Mouse (Mus musculus): ENCODE measurements around the gene Nsmce3. TPM values are rescaled to one million over a fixed set of nuclear protein-coding genes. Genes with fewer than 3 reads are reported as not detected.

Nsmce3 gene
- polyA plus RNA-seq, 1 experiment from 2014 or later: 13.3 TPM

DNA sequence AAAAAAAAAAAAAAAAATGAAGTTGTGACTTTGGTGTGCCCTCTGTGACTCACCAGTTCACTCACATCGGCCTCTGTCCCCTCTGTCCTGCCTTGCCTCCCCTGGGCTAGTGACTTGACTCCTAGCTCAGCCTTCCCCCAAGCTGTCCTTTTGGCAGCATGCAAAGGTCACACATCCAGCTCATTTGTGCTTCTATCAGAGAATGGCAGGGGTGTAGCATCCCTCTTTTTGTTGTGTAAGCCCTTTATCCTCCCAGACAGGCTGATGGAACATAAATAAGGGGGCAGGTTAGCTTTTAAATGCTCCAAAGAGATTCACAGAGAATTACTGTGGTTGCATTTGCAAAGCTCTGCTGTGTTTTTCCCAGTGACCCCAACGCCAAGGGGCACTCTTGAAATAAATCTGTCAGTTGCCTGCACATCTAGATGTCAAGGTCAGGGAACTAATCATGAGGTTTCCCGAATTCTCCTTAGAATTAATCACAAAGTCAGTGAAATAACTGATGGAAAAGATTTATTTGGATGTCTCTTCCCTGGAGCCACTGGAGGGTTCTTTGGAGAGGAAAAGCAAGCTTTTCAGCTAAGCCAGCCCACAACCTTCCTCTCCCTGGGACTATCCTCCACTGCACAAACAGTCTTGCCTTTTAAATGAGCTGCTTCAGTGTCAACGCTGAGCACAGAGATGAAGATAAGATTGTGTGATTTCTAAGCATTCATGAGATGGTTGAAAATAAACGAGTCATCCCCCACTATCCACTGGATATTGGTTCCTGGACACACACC lies 42.4 kb downstream of the Nsmce3 start:
- H3K27ac ChIP-seq: no peak overlapping the region
- H3K4me3 ChIP-seq: no peak overlapping the region
- no peak for ATAC-seq (ENCODE audit: insufficient number of reproducible peaks, insufficient read depth, low FRiP score, low TSS enrichment, low read depth)
- no peak overlapping the region for H3K4me2 ChIP-seq
- H3K36me3 ChIP-seq: no peaks in the 10 kb centered on the region
- no peak overlapping the region for H3K9ac ChIP-seq
- no peaks in the 10 kb centered on the region for H3K4me1 ChIP-seq
- H3K27me3 ChIP-seq: no peaks in the 10 kb centered on the region
- H3K9me3 ChIP-seq: no peaks in the 10 kb centered on the region
- WGBS: 48% methylated on average over 5 of the region's 5 CpGs

DNA sequence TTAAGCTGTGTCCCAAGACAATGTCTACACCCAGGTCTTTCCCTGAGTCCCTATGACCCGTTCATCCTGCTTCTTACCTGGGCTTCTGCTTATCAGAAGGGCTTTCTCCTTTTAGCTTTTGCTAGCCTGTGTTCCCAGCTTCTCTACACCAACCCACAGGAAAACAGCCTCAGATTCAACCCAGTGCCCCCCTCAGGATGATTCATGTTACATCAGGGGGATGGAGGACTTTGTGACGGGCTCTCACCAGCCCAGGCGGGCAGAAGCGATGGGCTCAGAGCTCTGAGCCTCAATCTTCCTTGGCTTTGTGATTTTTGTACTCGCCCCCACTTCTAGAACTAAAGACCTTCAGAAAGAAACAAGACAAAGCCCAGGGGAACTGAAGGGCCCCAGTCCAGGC lies 51.7 kb downstream of the Nsmce3 start:
- no peak for ATAC-seq (ENCODE audit: insufficient number of reproducible peaks, insufficient read depth, low FRiP score, low TSS enrichment, low read depth)
- no peak overlapping the region for H3K4me2 ChIP-seq
- no peak overlapping the region for H3K9ac ChIP-seq
- no peaks in the 10 kb centered on the region for H3K4me1 ChIP-seq
- H3K9me3 ChIP-seq: no peaks in the 10 kb centered on the region
- no peak overlapping the region for H3K27ac ChIP-seq
- 74% methylated on average over 5 of the region's 5 CpGs for WGBS
- no peak overlapping the region for H3K4me3 ChIP-seq
- H3K27me3 ChIP-seq: no peaks in the 10 kb centered on the region
- H3K36me3 ChIP-seq: no peaks in the 10 kb centered on the region

GRCm38 (mm10) chr7:64819683-64820082 lies 53.1 kb downstream of the Nsmce3 start:
- WGBS: 86% methylated on average over 9 of the region's 9 CpGs

More at GRCm38 (mm10) chr7:64819683-64820082, 53.1 kb downstream of the Nsmce3 start:
- Histone ChIP-seq H3K27ac (no peak overlapping the region), H3K9me3 (no peaks in the 10 kb centered on the region), H3K9ac (no peak overlapping the region), H3K4me2 (no peak overlapping the region), H3K27me3 (no peaks in the 10 kb centered on the region), H3K36me3 (no peaks in the 10 kb centered on the region), H3K4me1 (no peaks in the 10 kb centered on the region), H3K4me3 (no peak overlapping the region)
- no peak for ATAC-seq (ENCODE audit: insufficient number of reproducible peaks, insufficient read depth, low FRiP score, low TSS enrichment, low read depth)

Measured in embryonic facial prominence, embryonic 13.5 days (tissue).